Mouse (Mus musculus) C2C12 (cell line): ENCODE results near the gene Magi1.

ENCODE experiments used
- CTCF ChIP-seq: IDR thresholded peaks from one replicate; pipeline ENCODE4 v1.5.1; 2011; ENCODE audit not compliant: control insufficient read depth, insufficient read depth, insufficient read length
- MAX ChIP-seq: IDR thresholded peaks from one replicate; pipeline ENCODE4 v1.6.1; 2011; ENCODE audit warnings: mild to moderate bottlenecking, control low read depth
- MYOD1 ChIP-seq: IDR thresholded peaks from one replicate; pipeline ENCODE4 v1.6.1; 2011; ENCODE audit warnings: low read depth; ENCODE audit not compliant: control insufficient read depth, insufficient read length

- TF ChIP-seq CTCF (no peak), MAX (no peak), MYOD1 (no peak)
These were observed 381.5 kb downstream of the Magi1 start for GRCm38 (mm10) chr6:93902239-93902638.
